Mouse (Mus musculus) ES-E14 (cell line): ENCODE measurements at regions not wholly inside any gene's neighbourhood (a gene's known extent, or its start where the extent isn't known, plus 50 kb on each side); places are given as distances from the start of the nearest gene placed in this dataset.

Source experiments
- CHD2 ChIP-seq: IDR thresholded peaks from 2 replicates; pipeline ENCODE4 v1.6.1; 2014; ENCODE audit warnings: mild to moderate bottlenecking, low read depth, low read length, inconsistent platforms
- HCFC1 ChIP-seq: IDR thresholded peaks from 2 replicates; pipeline ENCODE4 v1.6.1; 2012; ENCODE audit warnings: low read length, inconsistent platforms, borderline replicate concordance; ENCODE audit not compliant: insufficient read depth
- MAFK ChIP-seq: IDR thresholded peaks from 2 replicates; pipeline ENCODE4 v1.6.1; 2014; ENCODE audit warnings: mild to moderate bottlenecking, low read depth, low read length, inconsistent platforms; ENCODE audit not compliant: insufficient read depth
- ZC3H11A ChIP-seq: IDR thresholded peaks from 2 replicates; pipeline ENCODE4 v1.6.1; 2012; ENCODE audit warnings: low read depth, mild to moderate bottlenecking, inconsistent platforms, low read length, borderline replicate concordance

GRCm38 (mm10) chr6:140827651-140828050 is 98.6 kb downstream of the Gm11077 start:
- no peak for TF ChIP-seq CHD2
- TF ChIP-seq ZC3H11A, result no peak
- no peak for TF ChIP-seq MAFK
- TF ChIP-seq HCFC1, result no peak
